Mouse (Mus musculus): ENCODE data around the gene Atp5d.

GRCm38 (mm10) chr10:80141786-80142529 lies 3.5 kb downstream of the Atp5d start:
- TF ChIP-seq POLR2A (IDR thresholded peaks at IDR 0.05; ENCODE audit: borderline replicate concordance, extremely low read depth, insufficient read depth, insufficient read length, poor library complexity, severe bottlenecking) (peak; percentile 62; the same call in 1 of the 2 replicates), CTCF (IDR thresholded peaks at IDR 0.05; ENCODE audit: borderline replicate concordance, extremely low read depth, insufficient read depth, insufficient read length) (no peak)

All from brain, embryonic 14.5 days (tissue).